Mouse (Mus musculus) C2C12 (cell line): ENCODE measurements around the gene Tmc8.
A peak's percentile ranks its signal among the peaks of the same experiment; 100 is the strongest.

Source experiments
- CEBPB ChIP-seq: IDR thresholded peaks from one replicate; pipeline ENCODE4 v1.6.1; 2011; ENCODE audit warnings: low read depth, mild to moderate bottlenecking, control low read depth, moderate library complexity
- CTCF ChIP-seq: IDR thresholded peaks from one replicate; pipeline ENCODE4 v1.5.1; 2011; ENCODE audit not compliant: control insufficient read depth, insufficient read depth, insufficient read length
- MAX ChIP-seq: IDR thresholded peaks from one replicate; pipeline ENCODE4 v1.6.1; 2011; ENCODE audit warnings: mild to moderate bottlenecking, control low read depth
- MYOD1 ChIP-seq: IDR thresholded peaks from one replicate; pipeline ENCODE4 v1.6.1; 2011; ENCODE audit warnings: low read depth; ENCODE audit not compliant: control insufficient read depth, insufficient read length
- MYOG ChIP-seq: IDR thresholded peaks from one replicate; pipeline ENCODE4 v1.6.1; 2011; ENCODE audit not compliant: control insufficient read depth, insufficient read length; ENCODE audit errors: extremely low read depth
- USF1 ChIP-seq: IDR thresholded peaks from one replicate; pipeline ENCODE4 v1.6.1; 2011; ENCODE audit warnings: low read depth, mild to moderate bottlenecking, control low read depth, moderate library complexity

DNA sequence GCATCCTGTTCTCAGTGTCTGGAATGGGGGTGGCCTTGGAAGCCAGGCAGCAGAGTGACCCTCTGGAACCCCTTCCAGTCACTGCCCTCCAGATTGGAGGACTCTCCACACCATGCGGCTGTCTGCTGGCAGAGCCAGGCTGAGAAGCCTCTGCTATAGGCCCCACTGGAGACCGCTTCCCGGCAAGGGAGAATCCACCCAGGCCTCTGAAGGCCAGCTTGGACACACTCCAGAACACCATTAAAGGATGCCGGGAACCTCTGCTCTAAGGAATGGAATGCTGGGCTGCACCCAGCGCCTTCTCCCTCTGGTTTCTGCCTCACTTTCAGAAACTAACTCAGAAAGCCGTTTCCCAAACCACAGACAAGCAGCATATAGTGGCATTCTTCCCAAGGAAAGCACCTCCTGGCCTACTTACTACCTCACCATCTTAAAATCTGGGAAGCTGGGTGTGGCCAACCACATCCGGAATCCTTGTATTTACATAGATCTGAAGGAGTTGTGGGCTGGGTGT is 40.9 kb downstream of the Tmc8 start:
- TF ChIP-seq CTCF (no peak), MYOD1 (no peak), CEBPB (no peak), MYOG (no peak), MAX (peak; percentile 13), USF1 (no peak)
